Mouse (Mus musculus) myocyte (in vitro differentiated cells): ENCODE measurements at regions not wholly inside any gene's neighbourhood (a gene's known extent, or its start where the extent isn't known, plus 50 kb on each side); places are given as distances from the start of the nearest gene placed in this dataset.
A peak's percentile ranks its signal among the peaks of the same experiment; 100 is the strongest.
"Not testable (repeated sequence)": the region's sequence is repeated elsewhere in the genome, so short reads cannot be mapped to it uniquely, and the experiment has no call there.

Experiments used
- H3K27me3 ChIP-seq: one replicate; pipeline ENCODE4 v1.6.1; 2011; ENCODE audit not compliant: control insufficient read depth, insufficient read depth, insufficient read length
- H3K36me3 ChIP-seq: one replicate; pipeline ENCODE4 v1.6.1; 2011; ENCODE audit not compliant: control insufficient read depth, insufficient read depth
- H3K4me2 ChIP-seq: one replicate; pipeline ENCODE4 v1.6.1; 2011; ENCODE audit warnings: low read depth, control low read depth
- H3K4me3 ChIP-seq: one replicate; pipeline ENCODE4 v1.5.1; 2011; ENCODE audit warnings: mild to moderate bottlenecking, control low read depth, moderate library complexity
- H3K79me2 ChIP-seq: one replicate; pipeline ENCODE4 v1.6.1; 2011; ENCODE audit not compliant: control insufficient read depth, insufficient read depth
- H3ac ChIP-seq: one replicate; pipeline ENCODE4 v1.6.1; 2011; ENCODE audit not compliant: control insufficient read depth, insufficient read length
- CEBPB ChIP-seq: IDR thresholded peaks from 2 replicates; pipeline ENCODE4 v1.6.1; 2011; ENCODE audit warnings: mild to moderate bottlenecking, moderate library complexity; ENCODE audit not compliant: poor library complexity, insufficient read depth, severe bottlenecking
- E2F4 ChIP-seq: IDR thresholded peaks from one replicate; pipeline ENCODE4 v1.6.1; 2011; ENCODE audit warnings: mild to moderate bottlenecking, control low read depth, moderate library complexity; ENCODE audit not compliant: insufficient read depth
- MAX ChIP-seq: IDR thresholded peaks from one replicate; pipeline ENCODE4 v1.6.1; 2011; ENCODE audit warnings: low read depth, mild to moderate bottlenecking, control low read depth
- MYOD1 ChIP-seq, 3 experiments: IDR thresholded peaks; one replicate each; pipeline ENCODE4 v1.6.1; 2011; ENCODE audit warnings: control low read depth in 2 of 3, low read depth in 2 of 3, mild to moderate bottlenecking in 2 of 3, moderate library complexity in 1 of 3; ENCODE audit not compliant: insufficient read length in 2 of 3, control insufficient read depth in 1 of 3
- MYOG ChIP-seq, 3 experiments: IDR thresholded peaks; one replicate each; pipeline ENCODE4 v1.6.1; 2011; ENCODE audit warnings: control low read depth in 2 of 3, low read depth in 2 of 3, mild to moderate bottlenecking in 2 of 3; ENCODE audit not compliant: insufficient read length in 2 of 3, control insufficient read depth in 1 of 3, insufficient read depth in 1 of 3
- POLR2A ChIP-seq: IDR thresholded peaks from one replicate; pipeline ENCODE4 v1.6.1; 2011; ENCODE audit warnings: low read depth, mild to moderate bottlenecking, control low read depth, moderate library complexity; ENCODE audit not compliant: insufficient read length
- POLR2AphosphoS2 ChIP-seq: IDR thresholded peaks from one replicate; pipeline ENCODE4 v1.6.1; 2011; ENCODE audit warnings: low read depth, control low read depth; ENCODE audit not compliant: insufficient read length
- REST ChIP-seq: IDR thresholded peaks from one replicate; pipeline ENCODE4 v1.6.1; 2011; ENCODE audit warnings: mild to moderate bottlenecking, control low read depth, moderate library complexity; ENCODE audit not compliant: insufficient read depth, insufficient read length
- SRF ChIP-seq: IDR thresholded peaks from one replicate; pipeline ENCODE4 v1.6.1; 2011; ENCODE audit warnings: low read depth; ENCODE audit not compliant: control insufficient read depth, insufficient read length
- TCF12 ChIP-seq: IDR thresholded peaks from one replicate; pipeline ENCODE4 v1.6.1; 2011; ENCODE audit warnings: mild to moderate bottlenecking, control low read depth; ENCODE audit not compliant: poor library complexity, insufficient read depth, severe bottlenecking
- TCF3 ChIP-seq: IDR thresholded peaks from one replicate; pipeline ENCODE4 v1.6.1; 2011; ENCODE audit warnings: low read depth, control low read depth; ENCODE audit not compliant: insufficient read length
- USF1 ChIP-seq: IDR thresholded peaks from one replicate; pipeline ENCODE4 v1.6.1; 2011; ENCODE audit warnings: low read depth, mild to moderate bottlenecking, control low read depth, moderate library complexity

- Histone ChIP-seq H3K36me3 (no peaks in the 10 kb centered on the region), H3ac (no peak overlapping the region), H3K27me3 (no peaks in the 10 kb centered on the region), H3K79me2 (no peaks in the 10 kb centered on the region), H3K4me2 (no peak overlapping the region), H3K4me3 (no peak overlapping the region)
- no peak for TF ChIP-seq POLR2AphosphoS2
Measured at GRCm38 (mm10) chr6:4291380-4291779, 204.6 kb upstream of the Bet1 start.

GRCm38 (mm10) chr6:4303410-4303809 is 201.2 kb upstream of the Col1a2 start:
- H3K4me3 ChIP-seq, H3K4me2 ChIP-seq, H3ac ChIP-seq, H3K79me2 ChIP-seq, H3K36me3 ChIP-seq, H3K27me3 ChIP-seq: not testable (repeated sequence)

- Histone ChIP-seq H3ac (no peak overlapping the region), H3K36me3 (no peaks in the 10 kb centered on the region), H3K4me2 (no peak overlapping the region), H3K4me3 (no peak overlapping the region), H3K27me3 (no peaks in the 10 kb centered on the region), H3K79me2 (no peaks in the 10 kb centered on the region)
- TF ChIP-seq TCF12 (no peak), MYOG (IDR thresholded peaks at IDR 0.05; ENCODE audit: control insufficient read depth in 1 of 3, insufficient read depth in 1 of 3, insufficient read length in 2 of 3, low read depth in 2 of 3) (no peak), MYOD1 (IDR thresholded peaks at IDR 0.05; ENCODE audit: control insufficient read depth in 1 of 3, insufficient read length in 2 of 3, low read depth in 2 of 3) (no peak), USF1 (no peak), CEBPB (no peak), POLR2A (no peak), TCF3 (no peak), REST (no peak), E2F4 (no peak), SRF (no peak), MAX (no peak), POLR2AphosphoS2 (no peak)
Measured at GRCm38 (mm10) chr6:4349953-4350352, 154.7 kb upstream of the Col1a2 start.

- no peaks in the 10 kb centered on the region for H3K27me3 ChIP-seq
- H3K79me2 ChIP-seq = no peaks in the 10 kb centered on the region
- H3K4me2 ChIP-seq = no peak overlapping the region
- TF ChIP-seq TCF12 = no peak
- peak in 1 of 3 experiments; percentile 12 for TF ChIP-seq MYOD1 (IDR thresholded peaks at IDR 0.05; ENCODE audit: control insufficient read depth in 1 of 3, insufficient read length in 2 of 3, low read depth in 2 of 3)
- H3K36me3 ChIP-seq = no peaks in the 10 kb centered on the region
- no peak overlapping the region for H3K4me3 ChIP-seq
- no peak overlapping the region for H3ac ChIP-seq
Measured at GRCm38 (mm10) chr6:4362220-4362619, 142.4 kb upstream of the Col1a2 start.

- Histone ChIP-seq H3K4me2 (no peak overlapping the region), H3K4me3 (no peak overlapping the region), H3K79me2 (no peaks in the 10 kb centered on the region), H3ac (no peak overlapping the region), H3K36me3 (no peaks in the 10 kb centered on the region), H3K27me3 (peaks cover 3% of the 10 kb centered on the region)
- TF ChIP-seq E2F4 (no peak), CEBPB (no peak), USF1 (no peak), REST (no peak), MYOD1 (IDR thresholded peaks at IDR 0.05; ENCODE audit: control insufficient read depth in 1 of 3, insufficient read length in 2 of 3, low read depth in 2 of 3) (no peak), MAX (no peak)
Measured at GRCm38 (mm10) chr6:4375465-4376037, 129.1 kb upstream of the Col1a2 start.

GRCm38 (mm10) chr6:4396808-4397207 is 107.8 kb upstream of the Col1a2 start:
- peaks cover 5% of the 10 kb centered on the region for H3K27me3 ChIP-seq
- TF ChIP-seq USF1 (no peak), TCF12 (no peak), SRF (no peak), POLR2AphosphoS2 (no peak), MAX (no peak)
- no peak overlapping the region for H3K4me2 ChIP-seq
- H3ac ChIP-seq = no peak overlapping the region
- H3K36me3 ChIP-seq = no peaks in the 10 kb centered on the region
- H3K79me2 ChIP-seq = no peaks in the 10 kb centered on the region
- no peak overlapping the region for H3K4me3 ChIP-seq
